Mouse (Mus musculus) bone marrow, adult 2 months (tissue): Measurements from ENCODE around the gene Vstm4.

Source experiments
- CTCF ChIP-seq: fragments of 200-500 bp; IDR thresholded peaks from 2 replicates; pipeline ENCODE4 v1.5.1; 2011; ENCODE audit warnings: low read length, control low read depth; ENCODE audit not compliant: control insufficient read depth, insufficient read depth
- POLR2A ChIP-seq: fragments of 200-500 bp; IDR thresholded peaks from 2 replicates; pipeline ENCODE4 v1.6.1; 2011; ENCODE audit warnings: low read depth, mild to moderate bottlenecking, control low read depth, low read length, borderline replicate concordance; ENCODE audit not compliant: control insufficient read depth

DNA sequence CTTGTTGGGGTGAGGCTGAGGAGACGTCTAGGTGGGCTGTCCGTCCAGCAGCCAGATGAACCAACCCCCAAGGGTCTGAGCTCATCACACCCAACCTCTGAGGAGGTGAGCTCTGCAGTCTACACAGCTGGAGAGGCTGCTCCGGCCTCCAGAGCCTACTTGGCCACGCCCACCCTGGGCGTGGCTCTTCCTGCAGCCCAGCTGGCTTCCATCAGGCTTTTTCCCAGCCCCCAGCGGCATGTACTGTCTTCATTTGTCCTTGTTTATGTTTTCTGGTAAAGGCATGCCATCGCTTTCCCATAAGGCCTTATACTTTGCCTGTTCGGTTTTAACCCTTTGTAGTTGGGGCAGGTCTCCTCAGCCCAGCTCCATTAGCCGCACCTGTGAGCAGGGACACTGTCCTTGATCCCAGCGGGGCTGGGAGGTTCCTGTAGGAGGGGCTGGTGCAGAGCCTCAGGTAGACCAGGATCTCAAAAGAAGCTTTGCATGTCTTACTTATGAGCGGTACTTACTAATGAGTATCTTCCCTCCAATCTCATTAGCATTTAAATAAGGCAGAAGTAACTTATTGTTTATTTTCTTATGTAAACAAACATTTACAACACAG lies 31.0 kb upstream of the Vstm4 start:
- TF ChIP-seq CTCF, result no peak
- no peak for TF ChIP-seq POLR2A
